Mouse (Mus musculus): ENCODE data around the gene Tspan3.

DNA sequence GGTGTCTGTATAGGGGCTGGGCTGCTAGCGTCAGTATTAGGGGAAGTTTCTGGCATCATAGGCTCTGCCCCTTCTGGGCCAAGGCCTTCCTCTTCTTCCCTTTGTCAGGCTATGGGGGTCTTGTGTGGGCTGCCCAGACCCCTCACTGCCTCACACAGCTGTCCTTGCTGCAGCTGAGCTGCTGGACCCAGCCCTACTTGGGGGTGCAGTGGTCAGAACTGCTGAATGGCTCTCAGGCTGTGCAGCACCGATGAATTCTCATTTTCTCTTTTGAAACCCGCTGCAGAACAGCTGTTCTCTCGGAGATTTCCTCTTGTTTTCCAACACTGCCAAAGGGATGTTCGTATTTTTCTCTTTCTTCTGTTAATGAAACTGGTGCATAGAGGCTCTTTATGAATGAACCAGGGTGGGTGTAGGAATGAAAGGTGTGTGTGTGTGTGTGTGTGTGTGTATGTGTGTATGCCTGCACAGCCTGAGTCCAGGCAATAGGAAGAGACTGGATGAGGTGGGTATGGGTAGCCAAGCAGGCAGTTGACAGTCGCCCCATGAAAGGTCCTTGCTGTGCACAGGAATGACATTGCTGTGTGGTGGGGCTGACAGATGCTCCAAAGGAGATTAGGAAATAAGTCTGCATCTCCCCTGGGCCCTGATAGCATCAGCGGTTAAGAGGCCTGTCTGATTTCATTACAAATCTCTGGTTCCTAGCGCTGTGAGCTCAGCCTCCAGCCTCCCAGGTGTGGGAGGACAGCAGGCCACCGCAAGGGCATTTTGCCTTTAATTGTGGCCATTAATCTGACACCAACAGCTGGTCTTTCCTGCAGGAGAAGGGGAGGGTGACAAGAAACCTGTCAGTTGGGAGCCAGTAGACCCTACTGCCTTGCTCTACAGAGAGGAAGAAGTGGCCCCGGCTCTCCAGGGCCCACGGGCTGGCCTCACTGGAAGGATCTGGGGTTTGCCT, 26.5 kb upstream of the Tspan3 start:
- TF ChIP-seq CTCF (IDR thresholded peaks at IDR 0.05; ENCODE audit: extremely low read depth, insufficient read depth, low read length) (no peak), POLR2A (IDR thresholded peaks at IDR 0.05; ENCODE audit: extremely low read depth, insufficient read depth, low read length) (no peak)
